Mouse (Mus musculus) small intestine, adult 2 months (tissue): ENCODE data around the gene Snx1.

Experiments
- CTCF ChIP-seq: fragments of 200-500 bp; IDR thresholded peaks from 2 replicates; pipeline ENCODE4 v1.5.1; 2012; ENCODE audit warnings: low read depth, mild to moderate bottlenecking, control low read depth, inconsistent platforms, low read length, moderate library complexity, mixed read lengths; ENCODE audit not compliant: insufficient replicate concordance, insufficient read length; ENCODE audit errors: extremely low read depth
- POLR2A ChIP-seq: fragments of 200-500 bp; IDR thresholded peaks from 2 replicates; pipeline ENCODE4 v1.6.1; 2012; ENCODE audit warnings: low read depth, mild to moderate bottlenecking, control low read depth, inconsistent platforms, low read length, moderate library complexity

- TF ChIP-seq POLR2A (no peak), CTCF (no peak)
These were observed 56.8 kb downstream of the Snx1 start, which contains the start of gene Snx22 for GRCm38 (mm10) chr9:66069583-66069982.
